Mouse (Mus musculus): ENCODE data around the gene Ttll3.
A peak's percentile ranks its signal among the peaks of the same experiment; 100 is the strongest.

Ttll3 gene

DNA sequence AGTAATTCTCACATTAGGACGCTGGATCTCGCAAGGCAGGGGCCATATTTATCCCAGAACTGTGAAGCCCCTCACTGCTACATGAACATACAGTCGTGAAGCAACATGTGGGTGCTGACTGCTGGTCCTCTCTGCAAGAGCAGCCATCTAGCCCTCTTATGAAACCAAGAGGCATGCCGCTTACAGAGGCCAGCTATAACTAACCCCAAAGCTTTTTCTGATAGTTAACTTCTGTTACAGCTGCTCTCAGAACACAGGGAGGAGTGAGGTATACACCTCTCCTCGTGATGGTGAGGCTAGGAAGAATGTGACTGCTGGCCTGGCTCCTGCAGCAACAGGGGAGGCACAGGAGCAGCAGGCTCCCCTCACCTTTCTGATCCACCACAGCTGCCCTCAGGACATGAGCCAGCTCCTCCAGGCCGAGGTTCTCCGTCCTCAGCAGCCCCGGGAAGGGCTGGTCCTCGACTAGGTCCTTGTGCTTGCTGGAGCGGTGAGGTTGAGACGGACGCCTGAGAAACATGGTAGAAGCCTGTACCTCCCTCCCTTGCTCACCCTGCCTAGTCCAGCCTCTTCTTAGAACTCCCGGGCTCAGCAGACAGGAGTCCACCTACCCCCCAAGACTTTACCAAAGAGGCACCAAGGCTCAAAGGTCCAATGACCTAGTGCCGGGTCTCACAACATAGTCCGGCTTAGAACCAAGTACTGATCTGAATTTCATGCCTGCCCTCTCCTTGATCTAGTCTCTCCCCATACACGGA, 29.6 kb downstream of the Ttll3 start:
- no peak for DNase-seq (ENCODE audit: inconsistent age in 2 of 2, low spot score in 1 of 2)

DNA sequence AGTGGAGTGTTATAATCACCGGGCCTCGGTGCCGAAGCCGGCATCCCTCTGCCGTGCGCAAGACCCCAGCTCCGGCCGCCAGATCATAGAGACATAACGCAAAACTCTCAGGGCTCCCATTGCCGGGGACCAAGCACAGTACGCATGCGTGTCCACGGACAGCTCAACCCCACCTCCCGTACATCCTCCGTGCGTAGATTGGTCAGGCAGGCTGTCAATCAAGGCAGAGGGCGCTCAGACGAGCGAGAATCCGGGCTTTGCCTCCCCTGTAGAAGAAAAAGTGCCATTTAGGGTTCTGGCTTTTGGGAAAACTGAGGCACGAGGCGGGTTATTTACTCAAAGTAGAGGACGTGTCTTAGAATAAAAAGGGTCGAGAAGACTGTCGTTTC, 30.1 kb downstream of the Ttll3 start, which contains the start of gene Rpusd3:
Rpusd3 (minus strand) TSS at position 142 of the 389 bp plus-strand sequence.
- peak; percentile 98 to 99 for DNase-seq (ENCODE audit: inconsistent age in 2 of 2, low spot score in 1 of 2)

- no peak for DNase-seq (ENCODE audit: inconsistent age in 2 of 2, low spot score in 1 of 2)
Observed at GRCm38 (mm10) chr6:113423000-113423399, 33.9 kb downstream of the Ttll3 start.

- peak in 1 of 2 experiments; percentile 59 for DNase-seq (ENCODE audit: inconsistent age in 2 of 2, low spot score in 1 of 2)
Observed at GRCm38 (mm10) chr6:113424187-113424586, 35.1 kb downstream of the Ttll3 start.

DNA sequence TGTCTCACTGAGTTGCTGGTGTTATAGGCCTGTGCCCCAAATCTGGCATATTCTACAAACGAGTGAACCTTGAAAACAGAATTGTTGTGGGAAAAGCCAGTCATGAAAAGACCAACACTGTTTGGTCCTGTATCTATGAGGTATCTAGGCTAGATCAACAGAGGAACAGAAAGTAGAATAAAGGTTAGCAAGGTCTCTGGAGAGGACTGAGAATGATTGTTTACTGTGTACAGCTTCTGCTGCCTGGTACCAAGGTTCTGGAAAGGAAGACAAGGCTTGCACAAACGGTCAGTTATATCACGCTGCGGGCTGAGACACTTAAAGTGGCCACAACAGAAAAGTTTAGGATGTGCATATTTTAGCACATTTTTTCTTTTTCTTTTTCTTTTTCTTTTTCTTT, 37.6 kb downstream of the Ttll3 start:
- no peak for DNase-seq (ENCODE audit: inconsistent age in 2 of 2, low spot score in 1 of 2)

DNA sequence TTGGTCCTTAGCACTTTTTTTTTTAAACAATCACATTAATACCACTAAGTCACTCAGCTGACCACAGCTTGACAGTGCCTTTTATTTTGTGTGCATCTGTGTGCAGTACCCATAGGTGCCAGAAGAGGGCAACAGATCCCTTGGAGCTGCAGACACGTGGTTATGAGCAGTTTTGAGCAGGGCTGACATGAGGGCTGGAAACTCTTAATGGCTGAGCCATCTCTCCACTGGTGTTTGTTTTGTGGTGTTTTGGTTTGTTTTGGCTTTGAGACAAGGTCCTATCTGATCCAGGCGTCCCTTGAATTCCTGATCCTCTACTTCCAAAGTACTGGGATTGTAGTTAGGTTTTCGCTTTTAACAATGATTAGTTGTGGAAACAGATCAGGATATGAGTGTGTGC, 38.3 kb downstream of the Ttll3 start:
- peak in 1 of 2 experiments; percentile 58 for DNase-seq (ENCODE audit: inconsistent age in 2 of 2, low spot score in 1 of 2)

GRCm38 (mm10) chr6:113428006-113428405, 38.9 kb downstream of the Ttll3 start:
- no peak for DNase-seq (ENCODE audit: inconsistent age in 2 of 2, low spot score in 1 of 2)

DNA sequence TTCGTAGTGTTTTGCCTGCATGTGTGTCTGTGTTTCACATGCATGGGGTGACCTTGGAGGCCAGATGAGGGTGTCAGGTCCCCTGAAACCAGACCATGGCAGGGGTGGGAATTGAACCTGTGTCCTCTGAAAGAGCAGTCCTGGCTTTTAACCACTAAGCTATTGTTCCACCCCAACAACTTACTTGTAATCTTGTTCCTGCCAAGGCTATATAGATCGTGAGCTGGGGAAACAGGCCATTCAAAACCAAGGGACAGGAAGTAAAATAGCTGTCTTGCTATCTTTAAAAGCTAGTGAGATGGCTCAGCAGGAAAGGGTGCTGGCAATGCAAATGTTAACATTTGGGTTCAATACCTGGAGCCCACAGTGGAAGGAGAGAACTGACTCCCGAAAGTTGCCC, 40.9 kb downstream of the Ttll3 start:
- DNase-seq (ENCODE audit: inconsistent age in 2 of 2, low spot score in 1 of 2): no peak

GRCm38 (mm10) chr6:113430846-113431245, 41.8 kb downstream of the Ttll3 start:
- no peak for DNase-seq (ENCODE audit: inconsistent age in 2 of 2, low spot score in 1 of 2)

DNA sequence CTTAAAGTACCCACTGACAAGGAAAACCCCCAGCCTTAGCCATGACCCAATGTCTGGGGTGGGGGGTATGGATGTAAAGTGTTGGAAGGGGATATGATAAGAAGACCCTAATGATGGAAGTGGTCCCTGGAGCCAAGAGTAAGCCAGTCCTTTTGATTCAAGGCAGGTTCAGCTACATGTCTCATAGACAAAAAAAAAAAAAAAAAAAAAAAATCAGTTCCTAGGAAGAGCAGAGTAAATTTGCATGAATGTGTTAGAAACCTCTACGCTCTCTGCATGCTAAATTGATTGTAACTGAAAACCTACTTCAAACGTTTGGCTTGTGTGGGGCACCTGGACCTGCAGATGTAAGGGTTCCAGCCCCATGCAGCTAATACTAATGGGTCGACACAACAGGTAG, 42.7 kb downstream of the Ttll3 start:
- DNase-seq (ENCODE audit: inconsistent age in 2 of 2, low spot score in 1 of 2): no peak

- no peak for DNase-seq (ENCODE audit: inconsistent age in 2 of 2, low spot score in 1 of 2)
Observed at GRCm38 (mm10) chr6:113433661-113434060, 44.6 kb downstream of the Ttll3 start.

GRCm38 (mm10) chr6:113434691-113435090, 45.6 kb downstream of the Ttll3 start:
- peak in 1 of 2 experiments; percentile 54 for DNase-seq (ENCODE audit: inconsistent age in 2 of 2, low spot score in 1 of 2)

- DNase-seq (ENCODE audit: inconsistent age in 2 of 2, low spot score in 1 of 2): peak in 1 of 2 experiments; percentile 51
Observed at GRCm38 (mm10) chr6:113435664-113436205, 46.7 kb downstream of the Ttll3 start, which contains the start of gene Cidec. Cidec (minus strand) TSS chr6:113435760.

DNA sequence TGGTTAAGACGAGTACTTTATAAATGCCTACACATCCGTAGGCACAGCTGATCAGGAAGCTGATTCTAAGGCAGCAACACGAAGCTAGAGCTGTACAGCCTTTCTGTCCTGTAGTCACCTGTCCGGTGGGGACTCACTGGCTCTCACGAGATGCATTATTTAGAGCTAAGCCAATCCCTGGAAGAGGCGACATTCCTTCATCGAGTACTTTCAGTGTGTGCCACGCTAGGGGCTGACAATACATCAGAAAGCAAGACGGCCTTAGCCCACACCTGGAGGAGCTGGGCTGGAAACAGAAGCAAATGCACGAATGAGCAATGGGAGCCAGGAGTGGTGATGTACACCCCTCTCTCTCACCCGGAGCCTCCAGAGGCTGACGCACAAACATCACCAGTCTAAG, 48.1 kb downstream of the Ttll3 start:
- no peak for DNase-seq (ENCODE audit: inconsistent age in 2 of 2, low spot score in 1 of 2)

DNA sequence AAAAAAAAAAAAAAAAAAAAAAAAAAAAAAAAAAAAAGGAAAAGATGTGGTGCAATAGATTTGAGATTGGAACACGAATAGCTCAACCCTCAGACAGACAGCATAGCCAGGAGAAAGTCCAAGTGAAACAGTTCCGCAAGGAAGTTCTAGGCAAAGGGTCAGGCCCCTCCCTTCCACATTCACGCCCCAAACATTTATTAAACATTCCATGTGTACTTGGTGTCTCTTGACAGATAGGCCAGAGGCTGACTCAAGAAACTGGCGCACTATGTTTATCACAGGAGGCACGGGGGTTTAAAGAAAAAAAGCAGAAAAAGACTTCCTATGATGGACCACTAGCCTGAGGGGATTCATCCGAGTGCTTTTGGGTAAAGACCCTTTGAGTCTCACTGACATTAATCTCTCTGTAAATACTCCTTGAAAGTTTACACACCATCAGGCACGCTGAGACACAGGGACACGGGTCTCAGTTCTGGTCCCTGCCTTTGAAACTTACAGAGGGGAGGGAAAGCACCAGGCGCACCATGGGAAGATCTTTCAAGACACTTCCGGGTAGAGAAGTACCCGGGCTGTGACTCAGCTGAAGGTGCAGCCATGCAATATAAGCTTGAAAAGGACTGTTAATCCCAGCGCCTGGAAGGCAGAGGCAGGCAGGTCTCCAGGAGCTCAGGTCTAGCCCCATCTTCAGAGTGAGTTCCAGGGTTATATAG, 49.8 kb downstream of the Ttll3 start:
- peak in 1 of 2 experiments; percentile 57 for DNase-seq (ENCODE audit: inconsistent age in 2 of 2, low spot score in 1 of 2)

DNA sequence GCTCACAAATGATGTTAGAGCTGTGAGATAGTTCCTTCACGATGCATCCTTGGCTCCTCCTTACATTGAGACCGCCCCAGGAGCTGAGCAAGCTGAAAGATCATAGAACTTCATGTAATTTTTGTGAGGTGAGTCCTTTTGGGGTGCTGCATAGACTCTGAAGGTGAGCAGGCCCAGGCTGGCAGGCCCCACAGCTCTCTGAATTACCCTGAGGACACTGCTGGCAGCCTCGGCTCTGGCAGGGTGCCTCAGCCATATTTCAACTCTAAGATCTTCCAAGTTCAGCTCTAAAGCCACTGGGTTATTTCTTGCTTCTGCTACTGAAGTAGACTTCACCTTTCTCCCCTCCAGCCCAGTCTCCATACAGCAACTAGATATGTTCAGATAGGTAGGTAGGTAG, 51.6 kb downstream of the Ttll3 start:
- DNase-seq (ENCODE audit: inconsistent age in 2 of 2, low spot score in 1 of 2): peak; percentile 14 to 64

GRCm38 (mm10) chr6:113441147-113441680, 52.2 kb downstream of the Ttll3 start:
- peak; percentile 71 to 93 for DNase-seq (ENCODE audit: inconsistent age in 2 of 2, low spot score in 1 of 2)

DNA sequence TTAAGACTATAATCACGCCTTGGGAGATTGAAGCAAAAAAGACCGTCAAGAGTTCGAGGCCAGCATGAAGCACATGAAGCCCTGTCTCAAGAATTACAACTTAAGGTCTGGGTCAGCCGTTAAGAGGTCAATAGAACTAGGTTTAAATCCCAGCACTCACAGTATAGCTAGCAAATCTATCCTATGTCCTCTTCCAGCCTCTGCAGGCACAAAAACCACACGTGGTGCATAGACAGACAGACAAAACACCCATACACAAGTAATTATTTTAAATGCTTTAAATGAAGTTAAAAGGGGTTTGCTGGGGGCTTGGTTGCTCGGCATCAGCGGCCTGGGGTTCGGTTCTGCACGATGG, 53.0 kb downstream of the Ttll3 start:
- no peak for DNase-seq (ENCODE audit: inconsistent age in 2 of 2, low spot score in 1 of 2)

DNA sequence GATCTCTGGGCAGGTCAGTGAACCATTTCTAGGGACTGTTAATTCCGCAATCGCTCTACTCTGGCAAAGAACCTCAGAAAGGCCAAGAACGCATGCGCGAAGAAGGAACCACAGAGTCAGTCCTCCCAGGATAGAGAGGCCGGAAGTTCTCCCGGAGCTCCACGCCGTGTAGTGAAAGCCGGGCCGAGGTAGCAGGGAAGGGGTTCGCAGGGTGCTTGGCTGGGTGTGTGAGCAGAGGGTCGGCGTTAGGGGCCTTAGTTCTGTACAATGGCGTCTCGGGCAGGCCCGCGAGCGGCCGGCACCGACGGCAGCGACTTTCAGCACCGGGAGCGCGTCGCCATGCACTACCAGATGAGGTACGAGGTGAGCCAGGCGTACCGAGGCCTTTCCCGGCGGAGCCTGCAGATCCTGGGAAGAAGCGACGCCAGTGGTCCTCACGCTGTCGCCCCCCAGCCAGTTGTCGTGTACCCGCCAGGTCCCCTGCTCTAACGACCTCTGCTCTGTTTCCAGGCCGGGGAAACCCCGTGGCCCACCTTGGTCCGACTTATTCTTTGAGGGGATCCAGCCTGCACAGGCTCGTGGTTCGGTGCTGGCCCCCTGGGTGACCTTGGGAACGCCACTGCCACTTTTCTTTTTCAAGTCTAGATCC, 53.5 kb downstream of the Ttll3 start, which contains the start of gene Jagn1:
Jagn1 (plus strand) TSS at position 128 of the 649 bp plus-strand sequence.
- DNase-seq (ENCODE audit: inconsistent age in 2 of 2, low spot score in 1 of 2): peak; percentile 92 to 98

- DNase-seq (ENCODE audit: inconsistent age in 2 of 2, low spot score in 1 of 2): peak in 1 of 2 experiments; percentile 40
Observed at GRCm38 (mm10) chr6:113443091-113443490, 54.0 kb downstream of the Ttll3 start.
